Mouse (Mus musculus): Measurements from ENCODE around the gene Il16.

DNA sequence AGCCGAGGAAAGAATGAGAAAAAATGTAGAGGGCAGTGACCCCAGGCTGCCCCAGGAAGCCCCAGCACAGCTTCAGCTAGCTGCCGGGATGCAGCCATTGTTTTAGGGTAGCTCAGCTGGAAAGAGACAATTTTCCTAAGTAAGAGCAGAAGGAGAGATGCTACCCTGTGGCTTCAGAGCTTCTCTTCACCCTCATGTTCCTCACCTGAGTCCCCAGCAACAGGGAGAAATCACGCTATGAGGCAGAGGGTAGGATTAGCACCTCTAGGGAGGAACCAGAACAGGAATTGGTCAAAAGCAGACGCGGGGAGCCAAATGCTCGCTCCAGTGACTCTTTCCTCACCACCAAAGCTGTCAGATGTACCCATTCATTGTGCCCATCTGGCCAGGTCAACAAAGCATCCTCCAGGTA is 10.8 kb downstream of the Il16 start:
- no peak for TF ChIP-seq CTCF (IDR thresholded peaks at IDR 0.05; ENCODE audit: insufficient read depth, low read length)
- TF ChIP-seq POLR2A (IDR thresholded peaks at IDR 0.05; ENCODE audit: borderline replicate concordance, extremely low read depth, low read depth, low read length), result no peak

Data from lung, adult 2 months (tissue).